Mouse (Mus musculus) E14TG2a.4 (cell line): ENCODE data around the gene Abhd15.

Source experiments
- CTCF ChIP-seq: conservative IDR thresholded peaks from 2 replicates; pipeline ENCODE4 v1.5.1; 2014; ENCODE audit warnings: low read length
- POU5F1 ChIP-seq: IDR thresholded peaks from 2 replicates; pipeline ENCODE4 v1.6.1; 2014; ENCODE audit warnings: low read length, borderline replicate concordance

DNA sequence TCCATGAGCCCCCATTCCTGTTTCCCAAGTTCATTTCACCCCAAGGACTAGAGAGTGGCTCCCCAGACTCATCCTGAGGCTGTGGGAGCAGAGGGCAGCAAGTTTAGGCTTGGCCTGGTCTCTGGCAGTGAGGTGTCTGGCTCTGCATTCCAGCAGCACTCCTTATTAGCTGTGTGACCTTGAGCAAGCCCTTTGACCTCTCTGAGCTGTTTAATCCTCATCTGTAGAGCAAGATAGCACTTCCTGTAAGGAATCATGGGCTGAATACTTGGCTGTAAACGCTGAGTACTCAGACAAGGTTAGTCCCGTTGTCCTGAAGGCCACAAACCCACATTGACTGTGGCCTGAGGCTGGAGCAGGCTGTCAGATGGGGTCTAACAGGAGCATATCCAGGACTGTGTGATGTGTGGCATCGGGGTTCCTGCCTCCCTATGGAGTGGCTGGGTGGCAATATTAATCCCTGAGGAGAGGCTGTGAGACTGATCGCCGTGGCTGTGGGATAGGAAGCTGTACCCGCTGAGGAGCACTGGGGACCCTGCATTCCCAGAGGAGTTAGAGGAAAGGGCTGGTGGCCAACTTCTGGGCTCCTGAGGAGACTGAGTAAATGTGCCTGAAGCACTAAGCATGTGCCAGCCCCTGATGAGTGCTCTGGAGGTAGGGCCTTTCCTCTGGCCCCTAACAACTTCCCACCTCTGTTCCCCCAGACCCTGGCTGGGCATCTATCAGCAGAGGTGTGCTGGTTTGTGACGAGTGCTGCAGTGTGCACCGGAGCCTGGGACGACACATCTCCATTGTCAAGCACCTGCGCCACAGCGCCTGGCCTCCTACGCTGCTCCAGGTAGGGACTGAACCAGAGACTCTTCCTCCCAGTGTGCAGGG lies 16.4 kb upstream of the Abhd15 start:
- TF ChIP-seq CTCF (no peak), POU5F1 (no peak)
